Mouse (Mus musculus): Measurements from ENCODE around the gene Pax8.

DNA sequence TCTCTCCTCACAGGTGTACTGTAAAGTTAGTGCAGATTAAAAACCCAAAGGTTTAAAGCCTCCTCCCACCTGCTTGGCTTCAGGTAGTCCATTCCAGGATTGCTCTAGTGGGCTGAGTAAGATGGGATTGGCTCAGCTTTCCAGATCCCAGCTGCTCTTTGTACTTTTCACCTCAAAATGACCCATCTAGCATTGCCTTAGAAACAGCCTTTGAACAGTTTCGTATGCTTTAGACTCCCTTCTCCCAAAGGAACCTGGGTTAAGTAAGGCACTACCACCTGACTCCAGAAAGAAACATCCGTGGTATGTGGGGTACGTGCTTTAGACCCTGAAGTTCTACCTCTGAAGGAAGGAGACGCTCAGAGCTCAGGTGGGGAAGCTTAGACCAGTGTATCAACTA lies 6.3 kb downstream of the Pax8 start:
- TF ChIP-seq CTCF (IDR thresholded peaks at IDR 0.05; ENCODE audit: extremely low read depth, insufficient read depth, low read length): no peak
- TF ChIP-seq POLR2A (IDR thresholded peaks at IDR 0.05; ENCODE audit: extremely low read depth, insufficient read depth, low read length): no peak

All from cortical plate, adult 2 months (tissue).